Mouse (Mus musculus) 3134 (cell line): ENCODE data around the gene Mfsd6l.

ENCODE experiments used
- DNase-seq: peaks from one replicate; pipeline ENCODE4 v3.0.0-alpha.2; 2011; ENCODE audit warnings: low spot score; ENCODE audit not compliant: insufficient read length; ENCODE audit errors: extremely low read depth

The Mfsd6l gene

DNA sequence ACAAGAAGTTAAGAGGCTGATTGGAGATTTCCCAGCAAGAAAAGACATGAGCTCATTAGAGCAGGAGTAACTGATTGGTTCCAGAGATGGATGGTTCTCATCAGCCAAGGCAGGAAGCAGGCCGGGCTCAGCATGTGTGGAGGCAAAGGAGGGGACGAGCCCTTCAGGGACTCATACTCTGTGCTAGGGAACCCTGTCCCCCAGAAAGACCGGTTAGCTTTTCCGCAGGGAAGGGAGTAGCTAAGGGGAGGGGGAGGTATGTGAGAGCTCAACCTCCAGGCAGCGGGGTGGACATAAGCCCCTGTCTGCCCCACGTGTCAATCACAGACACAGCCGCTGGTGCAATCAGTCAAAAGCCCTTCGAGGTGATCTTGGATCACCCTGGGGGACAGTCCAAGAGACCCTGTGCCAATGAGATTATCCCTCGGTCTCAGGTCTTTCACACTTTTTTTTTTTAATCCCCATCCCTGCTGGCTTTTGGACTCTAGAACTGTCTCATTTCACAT lies 45.6 kb downstream of the Mfsd6l start:
- DNase-seq, result no peak

DNA sequence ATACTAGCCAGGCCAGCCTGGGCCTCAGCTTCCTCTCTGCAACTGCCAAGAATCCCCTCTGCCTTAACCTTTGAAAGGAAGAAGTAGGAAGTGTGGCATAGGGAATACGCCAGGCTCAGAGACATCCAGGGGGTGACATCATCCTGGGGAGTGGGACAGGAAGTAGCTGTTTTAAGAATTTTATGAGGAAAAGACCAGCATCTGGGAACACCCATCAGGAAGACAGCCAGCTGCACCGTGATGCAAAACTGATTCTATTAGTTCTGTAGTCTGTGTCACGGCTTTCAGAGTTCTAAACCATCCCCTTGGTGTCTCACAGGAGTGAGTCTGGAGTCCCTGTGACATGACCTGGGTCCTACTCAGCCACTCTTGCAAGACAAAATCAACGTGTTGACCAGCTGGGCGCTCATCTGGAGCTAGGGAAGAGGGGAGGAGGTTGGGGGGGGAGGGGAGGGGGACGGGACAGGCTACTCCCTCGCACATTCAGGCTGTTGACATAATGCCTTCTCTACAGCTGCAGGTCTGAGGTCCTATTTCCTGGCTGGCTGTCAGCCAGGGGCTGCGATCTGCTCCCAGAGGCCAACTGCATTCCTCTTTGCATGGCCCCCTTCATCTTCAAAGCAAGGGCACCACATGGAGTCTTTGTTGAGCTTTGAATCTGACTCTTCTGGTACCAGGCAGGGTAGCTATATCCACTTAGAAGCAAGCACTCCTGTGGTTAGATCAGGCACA lies 46.4 kb downstream of the Mfsd6l start:
- DNase-seq, result no peak

DNA sequence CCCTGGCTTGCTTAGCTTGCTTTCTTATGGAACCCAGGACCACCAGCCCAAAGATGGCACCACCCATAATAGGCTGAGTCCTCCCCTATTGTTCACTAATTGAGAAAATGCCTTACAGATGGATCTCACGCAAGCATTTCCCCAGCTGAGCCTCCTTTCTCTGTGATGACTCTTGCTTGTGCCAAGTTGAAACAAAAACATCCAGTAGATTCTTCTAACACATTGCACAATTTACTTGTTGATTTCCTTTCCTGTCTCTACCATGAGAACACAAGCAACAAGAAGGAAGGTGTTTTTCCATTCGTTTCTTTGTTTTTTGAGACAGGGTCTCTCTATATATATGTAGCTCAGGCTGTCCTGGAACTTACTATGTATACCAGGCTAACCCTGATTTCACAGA lies 51.1 kb downstream of the Mfsd6l start:
- DNase-seq, result no peak
